9 mouse cellular contexts compared by ENCODE assay signal in genomic region chr7:19693421-19693820, GRCm38 (mm10). TPM values are rescaled to one million over a fixed set of nuclear protein-coding genes. Genes with fewer than 3 reads are reported as not detected.
DNase-seq lines count a peak whose midpoint lies in the region; ATAC-seq and TF ChIP-seq lines count a peak whose summit lies in the region.
"Had no signal": no experiment of that assay in that cellular context is flagged by ENCODE, and none has a peak within 500 bp of the region (broad histone marks: within the 10 kb centered on the region; RNA-seq: fewer than 3 reads in every experiment).

No protein-coding gene starts in this region.

- no peaks in the 10 kb centered on the region for H3K27me3 ChIP-seq in spleen, adult 2 months (ENCODE audit: control insufficient read depth, insufficient read depth, low read length)
- no peaks in the 10 kb centered on the region for H3K27me3 ChIP-seq in heart, embryonic 15.5 days
- H3K27me3 ChIP-seq in liver, embryonic 13.5 days: no peaks in the 10 kb centered on the region
- H3K27me3 ChIP-seq in neural tube, embryonic 15.5 days (replicated peaks): no peaks in the 10 kb centered on the region

- peaks cover 10% of the 10 kb centered on the region for H3K36me3 ChIP-seq in spleen, adult 2 months (ENCODE audit: control insufficient read depth, insufficient read depth, low read length)
- H3K36me3 ChIP-seq in heart, embryonic 15.5 days: peaks cover 9% of the 10 kb centered on the region; the same call in 1 of the 2 replicates
- peaks cover 19% of the 10 kb centered on the region for H3K36me3 ChIP-seq in liver, embryonic 13.5 days
- 0 out of 2 replicates have a peak, but pooled peaks cover 4% of the 10 kb centered on the region for H3K36me3 ChIP-seq in neural tube, embryonic 15.5 days

- 36% methylated on average over 10 of the region's 10 CpGs for WGBS in spleen, adult 2 months
- 27% methylated on average over 10 of the region's 10 CpGs for WGBS in heart, embryonic 15.5 days
- WGBS in liver, embryonic 13.5 days (ENCODE audit: insufficient replicate concordance): 15% methylated on average over 10 of the region's 10 CpGs
- WGBS in neural tube, embryonic 15.5 days: 30% methylated on average over 10 of the region's 10 CpGs

- peak overlapping the region; percentile 13; the same call in 1 of the 2 replicates for H3K4me2 ChIP-seq in heart, embryonic 15.5 days
- H3K4me2 ChIP-seq in liver, embryonic 13.5 days: peak overlapping the region; percentile 18; the same call in 1 of the 2 replicates
- H3K4me2 ChIP-seq in neural tube, embryonic 15.5 days: no peak overlapping the region
- H3K4me2 ChIP-seq: limb, embryonic 13.5 days had no signal

- peak; percentile 74 to 79 for DNase-seq in cerebellum, postnatal 10 days
- no peak for DNase-seq in cerebellum, adult 8-10 months
- no peak for DNase-seq in spleen, adult 2 months (ENCODE audit: low read depth in 1 of 2, low spot score in 2 of 2)
- no peak for DNase-seq in spleen, postnatal 14 days (ENCODE audit: low spot score in 2 of 2)
- DNase-seq in liver, embryonic 13.5 days: no peak
- no peak for DNase-seq in ovary, postnatal 10 days (ENCODE audit: low spot score)

- H3K4me1 ChIP-seq in spleen, adult 2 months (ENCODE audit: control insufficient read depth, insufficient read depth, insufficient read length): no peaks in the 10 kb centered on the region; the same call in 1 of the 2 replicates
- peaks cover 45% of the 10 kb centered on the region for H3K4me1 ChIP-seq in heart, embryonic 15.5 days (replicated peaks)
- peaks cover 72% of the 10 kb centered on the region for H3K4me1 ChIP-seq in liver, embryonic 13.5 days (replicated peaks)
- H3K4me1 ChIP-seq in neural tube, embryonic 15.5 days: peaks cover 14% of the 10 kb centered on the region

- ATAC-seq in heart, embryonic 15.5 days (replicated peaks; ENCODE audit: insufficient number of reproducible peaks, insufficient read depth, low FRiP score, low read depth): peak; percentile 20; the same call in 1 of the 2 replicates
- peak; percentile 52 for ATAC-seq in liver, embryonic 13.5 days (ENCODE audit: low read depth)
- ATAC-seq in neural tube, embryonic 15.5 days (ENCODE audit: low FRiP score): peak; percentile 46

- H3K27ac ChIP-seq in spleen, adult 2 months (ENCODE audit: insufficient read depth, low read length): 0 out of 2 replicates have a peak overlapping the region, but pooled peaks have one; percentile 8
- H3K27ac ChIP-seq in heart, embryonic 15.5 days: peak overlapping the region; percentile 77
- peak overlapping the region; percentile 87 for H3K27ac ChIP-seq in liver, embryonic 13.5 days
- H3K27ac ChIP-seq in neural tube, embryonic 15.5 days (replicated peaks): peak overlapping the region; percentile 56
- H3K27ac ChIP-seq: limb, embryonic 13.5 days had no signal

- no peaks in the 10 kb centered on the region for H3K9me3 ChIP-seq in heart, embryonic 15.5 days (replicated peaks)
- H3K9me3 ChIP-seq in liver, embryonic 13.5 days (replicated peaks): no peaks in the 10 kb centered on the region
- no peaks in the 10 kb centered on the region for H3K9me3 ChIP-seq in neural tube, embryonic 15.5 days (replicated peaks)
- H3K9me3 ChIP-seq: limb, embryonic 13.5 days had no signal

- no peak overlapping the region for H3K4me3 ChIP-seq in spleen, adult 2 months (ENCODE audit: extremely low read depth, insufficient read depth, insufficient read length)
- no peak overlapping the region for H3K4me3 ChIP-seq in heart, embryonic 15.5 days
- no peak overlapping the region for H3K4me3 ChIP-seq in liver, embryonic 13.5 days (replicated peaks)
- no peak overlapping the region for H3K4me3 ChIP-seq in neural tube, embryonic 15.5 days (replicated peaks)
- H3K4me3 ChIP-seq: limb, embryonic 13.5 days had no signal

- TF ChIP-seq CTCF in spleen, adult 2 months (IDR thresholded peaks at IDR 0.05; ENCODE audit: extremely low read depth, insufficient read depth, insufficient read length, insufficient replicate concordance): no peak

- TF ChIP-seq POLR2A in spleen, adult 2 months (IDR thresholded peaks at IDR 0.05; ENCODE audit: low read depth, low read length): no peak

- H3K9ac ChIP-seq in heart, embryonic 15.5 days: no peak overlapping the region
- no peak overlapping the region for H3K9ac ChIP-seq in liver, embryonic 13.5 days
- H3K9ac ChIP-seq in neural tube, embryonic 15.5 days (replicated peaks): no peak overlapping the region
- H3K9ac ChIP-seq: limb, embryonic 13.5 days had no signal

RNA-seq across cellular contexts. Expression of gene Apoc1, which starts 1.0 kb away (rescaled TPM):
- 4.3 and 6.7 TPM in 2 replicates for polyA plus RNA-seq in spleen, adult 2 months (2012; rRNA removed)
- 12.3 and 17.0 TPM in 2 replicates for polyA plus RNA-seq in heart, embryonic 15.5 days (2015; fragmentation: Nextera tagmentation; extraction: Ambion mirVana)
- polyA plus RNA-seq in liver, embryonic 13.5 days (2015; fragmentation: Nextera tagmentation; extraction: Ambion mirVana): 247 and 261 TPM in 2 replicates
- polyA plus RNA-seq in neural tube, embryonic 15.5 days (2015; fragmentation: Nextera tagmentation; extraction: Ambion mirVana): 6.5 and 7.3 TPM in 2 replicates

RNA-seq across cellular contexts. Expression of gene Apoe, which starts 5.6 kb away (rescaled TPM):
- 1,613 and 1,762 TPM in 2 replicates for polyA plus RNA-seq in spleen, adult 2 months (2012; rRNA removed)
- polyA plus RNA-seq in heart, embryonic 15.5 days (2015; fragmentation: Nextera tagmentation; extraction: Ambion mirVana): 596 and 739 TPM in 2 replicates
- polyA plus RNA-seq in liver, embryonic 13.5 days (2015; fragmentation: Nextera tagmentation; extraction: Ambion mirVana): 1,390 and 1,411 TPM in 2 replicates
- 643 and 683 TPM in 2 replicates for polyA plus RNA-seq in neural tube, embryonic 15.5 days (2015; fragmentation: Nextera tagmentation; extraction: Ambion mirVana)

RNA-seq across cellular contexts. Expression of gene Apoc4, which starts 12.1 kb away (rescaled TPM):
- 0.25 and 0.28 TPM in 2 replicates for polyA plus RNA-seq in spleen, adult 2 months (2012; rRNA removed)
- 0.34 and 2.5 TPM in 2 replicates for polyA plus RNA-seq in heart, embryonic 15.5 days (2015; fragmentation: Nextera tagmentation; extraction: Ambion mirVana)
- 58.3 and 74.0 TPM in 2 replicates for polyA plus RNA-seq in liver, embryonic 13.5 days (2015; fragmentation: Nextera tagmentation; extraction: Ambion mirVana)
- polyA plus RNA-seq in neural tube, embryonic 15.5 days (2015; fragmentation: Nextera tagmentation; extraction: Ambion mirVana): 0.38 and 0.75 TPM in 2 replicates
- polyA plus RNA-seq: limb, embryonic 13.5 days had no signal

RNA-seq across cellular contexts. Expression of gene Gm44805, which starts 12.2 kb away (rescaled TPM):
- not detected in 2 replicates for polyA plus RNA-seq in spleen, adult 2 months (2012; rRNA removed)
- polyA plus RNA-seq in heart, embryonic 15.5 days (2015; fragmentation: Nextera tagmentation; extraction: Ambion mirVana): 0.25 TPM in 1 of 2 replicates, not detected in the other
- 5.6 and 7.5 TPM in 2 replicates for polyA plus RNA-seq in liver, embryonic 13.5 days (2015; fragmentation: Nextera tagmentation; extraction: Ambion mirVana)
- not detected in 2 replicates for polyA plus RNA-seq in neural tube, embryonic 15.5 days (2015; fragmentation: Nextera tagmentation; extraction: Ambion mirVana)
- polyA plus RNA-seq: limb, embryonic 13.5 days had no signal

RNA-seq across cellular contexts. Expression of gene Apoc2, which starts 15.7 kb away (rescaled TPM):
- polyA plus RNA-seq in spleen, adult 2 months (2012; rRNA removed): 1.2 and 5.5 TPM in 2 replicates
- 2.0 and 7.9 TPM in 2 replicates for polyA plus RNA-seq in heart, embryonic 15.5 days (2015; fragmentation: Nextera tagmentation; extraction: Ambion mirVana)
- 568 and 648 TPM in 2 replicates for polyA plus RNA-seq in liver, embryonic 13.5 days (2015; fragmentation: Nextera tagmentation; extraction: Ambion mirVana)
- 1.8 TPM in 2 replicates for polyA plus RNA-seq in neural tube, embryonic 15.5 days (2015; fragmentation: Nextera tagmentation; extraction: Ambion mirVana)

Comparison
In these comparisons a context has a peak if more than half of its experiments do, and no peak if none do; other contexts are left out.
1. DNase-seq: peak in cerebellum, postnatal 10 days (2 of 2); none in cerebellum, adult 8-10 months (single experiment), spleen, adult 2 months (0 of 2), spleen, postnatal 14 days (0 of 2), liver, embryonic 13.5 days (single experiment) and ovary, postnatal 10 days (single experiment).
2. H3K27ac ChIP-seq: peak in every context shown above with its lines; median percentile 87 in liver, embryonic 13.5 days; 77 in heart, embryonic 15.5 days; 56 in neural tube, embryonic 15.5 days; 8 in spleen, adult 2 months.
3. RNA of gene Apoc1, which starts 1.0 kb away (polyA plus RNA-seq): 247 to 261 TPM in liver, embryonic 13.5 days; 12.3 to 17.0 TPM in heart, embryonic 15.5 days, 6.5 to 7.3 TPM in neural tube, embryonic 15.5 days and 4.3 to 6.7 TPM in spleen, adult 2 months; every median in the first group is over 10 times any median in the second.
4. RNA of gene Apoc4, which starts 12.1 kb away (polyA plus RNA-seq): 58.3 to 74.0 TPM in liver, embryonic 13.5 days; 0.38 to 0.75 TPM in neural tube, embryonic 15.5 days, 0.34 to 2.5 TPM in heart, embryonic 15.5 days and 0.25 to 0.28 TPM in spleen, adult 2 months; every median in the first group is over 10 times any median in the second.
5. Peak in every context shown above with its lines, with median percentiles within 50 percentile points of each other: ATAC-seq.